Mouse (Mus musculus): ENCODE results near the gene Ptgs2. TPM values are rescaled to one million over a fixed set of nuclear protein-coding genes. Genes with fewer than 3 reads are reported as not detected.

Gene Ptgs2
- polyA plus RNA-seq, 1 experiment from 2014 or later = 0.16 TPM

DNA sequence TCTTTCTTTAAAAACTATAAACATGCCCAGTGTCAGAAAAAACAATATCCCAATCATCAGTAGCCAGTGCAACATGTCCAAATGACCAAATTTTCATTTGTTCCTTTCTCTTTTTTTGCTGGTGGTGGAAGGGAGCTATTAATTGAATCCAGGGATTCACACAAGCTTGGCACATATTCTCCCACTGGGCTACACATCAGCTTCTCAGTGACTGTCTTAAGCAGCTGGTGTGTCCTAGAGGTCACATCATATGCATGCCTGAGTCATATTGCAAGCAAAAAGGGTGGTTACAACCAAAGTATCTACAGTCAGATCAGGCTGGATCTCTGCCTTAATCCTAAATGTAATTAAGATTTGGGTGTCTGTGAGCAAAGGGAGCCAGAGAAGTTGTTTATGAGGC lies 35.5 kb downstream of the Ptgs2 start:
- H3K27me3 ChIP-seq (replicated peaks; ENCODE audit: control insufficient read depth, insufficient read depth, low read length) = no peaks in the 10 kb centered on the region
- no peaks in the 10 kb centered on the region for H3K4me1 ChIP-seq (replicated peaks; ENCODE audit: control insufficient read depth, insufficient read depth, low read length)
- no peak overlapping the region for H3K9ac ChIP-seq (ENCODE audit: low read depth, low read length)
- H3K4me3 ChIP-seq (ENCODE audit: low read depth, low read length) = no peak overlapping the region
- H3K36me3 ChIP-seq (ENCODE audit: control insufficient read depth, insufficient read depth, low read length) = no peaks in the 10 kb centered on the region
- H3K9me3 ChIP-seq (ENCODE audit: control insufficient read depth, low read length) = no peaks in the 10 kb centered on the region
- no peak overlapping the region for H3K27ac ChIP-seq (ENCODE audit: low read depth, low read length)
- H3K4me2 ChIP-seq = no peak overlapping the region
- DNase-seq (ENCODE audit: low spot score) (no peak), ATAC-seq (replicated peaks; ENCODE audit: low FRiP score) (no peak)

GRCm38 (mm10) chr1:150139730-150140129 lies 39.9 kb downstream of the Ptgs2 start:
- DNase-seq (ENCODE audit: low spot score) (no peak), ATAC-seq (replicated peaks; ENCODE audit: low FRiP score) (no peak)
- H3K9ac ChIP-seq (ENCODE audit: low read depth, low read length) = no peak overlapping the region
- no peaks in the 10 kb centered on the region for H3K4me1 ChIP-seq (replicated peaks; ENCODE audit: control insufficient read depth, insufficient read depth, low read length)
- no peaks in the 10 kb centered on the region for H3K36me3 ChIP-seq (ENCODE audit: control insufficient read depth, insufficient read depth, low read length)
- no peak overlapping the region for H3K4me3 ChIP-seq (ENCODE audit: low read depth, low read length)
- H3K27me3 ChIP-seq (replicated peaks; ENCODE audit: control insufficient read depth, insufficient read depth, low read length) = no peaks in the 10 kb centered on the region
- no peak overlapping the region for H3K4me2 ChIP-seq
- H3K9me3 ChIP-seq (ENCODE audit: control insufficient read depth, low read length) = no peaks in the 10 kb centered on the region
- H3K27ac ChIP-seq (ENCODE audit: low read depth, low read length) = no peak overlapping the region
- 73% methylated on average over 9 of the region's 9 CpGs for WGBS

DNA sequence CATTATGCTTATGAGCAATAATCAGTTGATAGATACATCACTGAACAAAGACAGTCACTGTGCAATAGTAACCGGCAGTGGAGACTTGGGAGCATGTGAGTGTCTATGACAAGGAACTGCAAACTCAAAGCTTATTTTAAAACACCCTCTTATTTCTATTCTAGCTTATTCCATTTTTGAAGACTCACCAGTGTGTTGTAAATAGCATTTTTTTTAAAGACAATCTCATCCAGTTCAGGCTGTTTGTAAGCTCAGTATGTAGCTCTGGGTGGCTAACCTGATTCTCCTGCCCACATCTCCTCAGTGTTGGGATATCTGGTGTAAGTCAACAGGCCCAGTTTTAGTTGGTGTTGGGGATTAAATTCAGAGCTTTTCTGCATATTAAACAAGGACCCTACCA lies 42.1 kb downstream of the Ptgs2 start:
- DNase-seq (ENCODE audit: low spot score) (no peak), ATAC-seq (replicated peaks; ENCODE audit: low FRiP score) (no peak)
- H3K36me3 ChIP-seq (ENCODE audit: control insufficient read depth, insufficient read depth, low read length) = no peaks in the 10 kb centered on the region
- H3K4me1 ChIP-seq (replicated peaks; ENCODE audit: control insufficient read depth, insufficient read depth, low read length) = no peaks in the 10 kb centered on the region
- H3K9ac ChIP-seq (ENCODE audit: low read depth, low read length) = no peak overlapping the region
- H3K4me3 ChIP-seq (ENCODE audit: low read depth, low read length) = no peak overlapping the region
- no peaks in the 10 kb centered on the region for H3K9me3 ChIP-seq (ENCODE audit: control insufficient read depth, low read length)
- WGBS = 88% methylated on average over 1 of the region's 1 CpGs
- no peak overlapping the region for H3K4me2 ChIP-seq
- H3K27me3 ChIP-seq (replicated peaks; ENCODE audit: control insufficient read depth, insufficient read depth, low read length) = no peaks in the 10 kb centered on the region
- no peak overlapping the region for H3K27ac ChIP-seq (ENCODE audit: low read depth, low read length)

DNA sequence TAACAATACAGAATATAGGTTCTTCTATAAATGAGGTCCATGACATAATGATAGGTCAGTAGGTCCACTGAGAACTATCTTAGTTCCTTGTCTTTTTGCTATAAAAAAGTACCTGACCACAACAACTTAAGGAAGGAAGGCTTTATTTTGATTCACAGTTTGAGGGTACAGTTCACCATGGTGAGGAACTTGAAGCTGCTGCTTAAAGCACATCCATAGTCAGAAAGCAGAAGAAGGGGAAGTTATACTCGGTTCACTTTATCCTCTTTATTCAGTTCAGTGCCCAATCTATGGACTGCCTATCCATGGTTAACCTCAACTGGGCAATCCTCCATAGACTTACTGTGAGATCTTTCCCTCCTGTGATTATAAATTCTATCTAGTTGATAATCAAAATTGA lies 43.7 kb downstream of the Ptgs2 start:
- H3K27me3 ChIP-seq (replicated peaks; ENCODE audit: control insufficient read depth, insufficient read depth, low read length) = no peaks in the 10 kb centered on the region
- H3K4me1 ChIP-seq (replicated peaks; ENCODE audit: control insufficient read depth, insufficient read depth, low read length) = no peaks in the 10 kb centered on the region
- H3K36me3 ChIP-seq (ENCODE audit: control insufficient read depth, insufficient read depth, low read length) = no peaks in the 10 kb centered on the region
- no peak for DNase-seq (ENCODE audit: low spot score)
- no peak overlapping the region for H3K9ac ChIP-seq (ENCODE audit: low read depth, low read length)
- no peak for ATAC-seq (replicated peaks; ENCODE audit: low FRiP score)
- H3K4me3 ChIP-seq (ENCODE audit: low read depth, low read length) = no peak overlapping the region
- H3K4me2 ChIP-seq = no peak overlapping the region
- H3K27ac ChIP-seq (ENCODE audit: low read depth, low read length) = no peak overlapping the region
- H3K9me3 ChIP-seq (ENCODE audit: control insufficient read depth, low read length) = no peaks in the 10 kb centered on the region
- 30% methylated on average over 1 of the region's 1 CpGs for WGBS

DNA sequence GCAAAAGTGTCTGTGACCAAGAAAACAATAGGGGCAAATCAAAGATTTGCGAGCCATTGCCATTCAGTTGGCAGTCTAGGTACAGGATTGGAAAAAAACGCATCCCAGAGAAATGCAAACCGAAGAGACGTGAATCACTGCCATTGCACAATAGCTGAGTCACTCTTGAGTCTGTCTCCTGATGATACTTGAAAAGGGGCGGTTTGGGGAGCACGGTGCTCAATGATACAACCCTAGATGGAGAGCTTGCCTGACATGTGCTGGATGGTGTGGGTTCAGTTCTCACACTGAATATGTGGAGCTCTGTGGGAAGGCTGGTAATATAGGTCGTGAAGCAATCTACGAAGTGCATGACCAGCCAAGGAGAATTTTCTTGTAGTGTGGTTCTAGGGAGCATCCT lies 45.2 kb downstream of the Ptgs2 start:
- no peak overlapping the region for H3K4me2 ChIP-seq
- no peaks in the 10 kb centered on the region for H3K4me1 ChIP-seq (replicated peaks; ENCODE audit: control insufficient read depth, insufficient read depth, low read length)
- 83% methylated on average over 8 of the region's 8 CpGs for WGBS
- H3K36me3 ChIP-seq (ENCODE audit: control insufficient read depth, insufficient read depth, low read length) = no peaks in the 10 kb centered on the region
- DNase-seq (ENCODE audit: low spot score) = no peak
- H3K9ac ChIP-seq (ENCODE audit: low read depth, low read length) = no peak overlapping the region
- no peak for ATAC-seq (replicated peaks; ENCODE audit: low FRiP score)
- H3K9me3 ChIP-seq (ENCODE audit: control insufficient read depth, low read length) = no peaks in the 10 kb centered on the region
- H3K27me3 ChIP-seq (replicated peaks; ENCODE audit: control insufficient read depth, insufficient read depth, low read length) = no peaks in the 10 kb centered on the region
- H3K4me3 ChIP-seq (ENCODE audit: low read depth, low read length) = no peak overlapping the region
- no peak overlapping the region for H3K27ac ChIP-seq (ENCODE audit: low read depth, low read length)

DNA sequence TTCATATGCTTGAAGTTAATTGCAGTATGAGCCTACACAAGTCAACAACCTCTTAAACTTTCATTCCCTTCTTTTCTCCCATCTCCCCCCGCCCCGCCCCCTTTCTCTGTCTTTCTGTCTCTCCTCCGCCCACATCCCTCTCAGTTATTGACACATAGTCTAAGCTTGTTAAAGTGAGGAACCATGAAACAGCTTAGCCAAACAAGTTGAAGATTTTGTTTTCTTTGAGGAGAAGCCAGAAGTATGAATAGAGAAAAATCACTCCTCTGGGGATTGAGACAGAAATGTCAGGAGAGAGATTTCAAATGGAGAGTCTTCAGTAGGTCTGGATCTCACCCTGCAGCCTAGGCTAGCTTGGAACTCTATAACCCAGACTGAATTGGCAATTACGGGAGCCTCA lies 47.4 kb downstream of the Ptgs2 start:
- no peak for ATAC-seq (replicated peaks; ENCODE audit: low FRiP score)
- 83% methylated on average over 4 of the region's 4 CpGs for WGBS

DNA sequence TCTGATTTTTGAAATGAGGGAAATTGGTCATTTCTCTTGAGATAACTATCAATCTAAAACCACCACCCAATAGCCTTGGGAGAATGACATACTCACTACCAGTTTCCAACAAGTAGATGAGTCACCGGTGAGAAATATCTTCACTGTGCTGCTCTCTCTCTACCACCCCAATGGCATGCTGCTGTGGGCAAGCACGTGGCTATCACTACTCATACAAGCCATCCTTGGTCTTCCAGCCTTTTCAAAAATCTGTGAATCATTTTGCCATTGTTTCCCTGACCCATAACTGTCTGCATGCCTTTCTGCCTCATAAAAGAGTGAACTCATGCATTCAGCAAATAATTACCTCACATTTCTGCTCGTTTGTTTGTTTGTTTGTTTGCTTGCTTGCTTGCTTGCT lies 51.6 kb downstream of the Ptgs2 start:
- H3K36me3 ChIP-seq (ENCODE audit: control insufficient read depth, insufficient read depth, low read length) = no peaks in the 10 kb centered on the region
- no peak overlapping the region for H3K4me2 ChIP-seq
- ATAC-seq (replicated peaks; ENCODE audit: low FRiP score) (no peak), DNase-seq (ENCODE audit: low spot score) (no peak)
- WGBS = 57% methylated on average over 3 of the region's 3 CpGs
- no peak overlapping the region for H3K4me3 ChIP-seq (ENCODE audit: low read depth, low read length)
- H3K4me1 ChIP-seq (replicated peaks; ENCODE audit: control insufficient read depth, insufficient read depth, low read length) = no peaks in the 10 kb centered on the region
- no peaks in the 10 kb centered on the region for H3K9me3 ChIP-seq (ENCODE audit: control insufficient read depth, low read length)
- no peak overlapping the region for H3K27ac ChIP-seq (ENCODE audit: low read depth, low read length)
- no peak overlapping the region for H3K9ac ChIP-seq (ENCODE audit: low read depth, low read length)
- no peaks in the 10 kb centered on the region for H3K27me3 ChIP-seq (replicated peaks; ENCODE audit: control insufficient read depth, insufficient read depth, low read length)

More for the DNA sequence above, 47.4 kb downstream of the Ptgs2 start:
- DNase-seq (ENCODE audit: low spot score) = no peak
- Histone ChIP-seq H3K9ac (ENCODE audit: low read depth, low read length) (no peak overlapping the region), H3K36me3 (ENCODE audit: control insufficient read depth, insufficient read depth, low read length) (no peaks in the 10 kb centered on the region), H3K4me2 (no peak overlapping the region), H3K27me3 (replicated peaks; ENCODE audit: control insufficient read depth, insufficient read depth, low read length) (no peaks in the 10 kb centered on the region), H3K4me3 (ENCODE audit: low read depth, low read length) (no peak overlapping the region), H3K27ac (ENCODE audit: low read depth, low read length) (no peak overlapping the region), H3K4me1 (replicated peaks; ENCODE audit: control insufficient read depth, insufficient read depth, low read length) (no peaks in the 10 kb centered on the region), H3K9me3 (ENCODE audit: control insufficient read depth, low read length) (no peaks in the 10 kb centered on the region)

Small RNAs within 50 kb of the gene (microRNA-seq; reads per million reads assigned to microRNA genes)
- not detected for gene Gm44329 (ENCODE audit: borderline number of aligned reads)

Other genes with a start within 250 kb of the Ptgs2 start
- 23.6 and 27.3 TPM in 2 replicates for gene Pla2g4a, start 138.7 kb upstream of the Ptgs2 start, polyA plus RNA-seq (2014; fragmentation: Nextera tagmentation; extraction: Ambion mirVana)
- not detected in 2 replicates for gene Pdc, start 219.4 kb downstream of the Ptgs2 start, polyA plus RNA-seq (2014; fragmentation: Nextera tagmentation; extraction: Ambion mirVana)

All from liver, embryonic 11.5 days (tissue).